Comparison of ENCODE assay signal across 8 mouse cellular contexts in genomic region chr11:68030771-68031170, GRCm38 (mm10).
DNase-seq lines count a peak whose midpoint lies in the region; ATAC-seq and TF ChIP-seq lines count a peak whose summit lies in the region.

No protein-coding gene starts in this region.

- in situ Hi-C loops in Patski (cut with MboI; ENCODE audit: low pct_unique_long_range_greater_than_20kb), result no loop called here

- CTCF ChIA-PET in Patski (lab: Charles Lee), result interaction anchor here (1.1 to 1.2 kb wide), 2 partner anchors 15 to 388 kb away, joined by 3 read pairs; no protein-coding TSS in a partner anchor

- H3K9ac ChIP-seq in forebrain, embryonic 11.5 days (ENCODE audit: low read length), result no peak overlapping the region

- H3K9me3 ChIP-seq in heart, embryonic 10.5 days, result no peaks in the 10 kb centered on the region
- no peaks in the 10 kb centered on the region for H3K9me3 ChIP-seq in forebrain, embryonic 11.5 days (ENCODE audit: control insufficient read depth, low read length)

- no peak overlapping the region for H3K27ac ChIP-seq in heart, embryonic 10.5 days
- no peak overlapping the region for H3K27ac ChIP-seq in forebrain, embryonic 11.5 days (ENCODE audit: low read depth, low read length)

- DNase-seq in heart, adult 18-20 months, result peak; percentile 68 to 90
- DNase-seq in heart, embryonic 10.5 days (ENCODE audit: low spot score), result no peak
- peak; percentile 28 for DNase-seq in Patski (ENCODE audit: low read depth, low spot score)
- DNase-seq in gastrocnemius, postnatal 10 days, result peak; percentile 67
- peak; percentile 43 for DNase-seq in layer of hippocampus, adult 9-10 months (ENCODE audit: low spot score)
- DNase-seq in telencephalon, adult 2 months (ENCODE audit: low read depth, low spot score), result peak; percentile 60
- DNase-seq in thymus, postnatal 36 days, result no peak
- no peak for DNase-seq in forebrain, embryonic 11.5 days (ENCODE audit: low spot score)

- 0 out of 2 replicates have a peak, but pooled peaks cover 4% of the 10 kb centered on the region for H3K4me1 ChIP-seq in heart, embryonic 10.5 days
- peaks cover 2% of the 10 kb centered on the region; the same call in 1 of the 2 replicates for H3K4me1 ChIP-seq in forebrain, embryonic 11.5 days (replicated peaks; ENCODE audit: control insufficient read depth, insufficient read depth, low read length)

- no peaks in the 10 kb centered on the region for H3K27me3 ChIP-seq in heart, embryonic 10.5 days (ENCODE audit: insufficient read depth, poor library complexity, severe bottlenecking)
- no peaks in the 10 kb centered on the region for H3K27me3 ChIP-seq in Patski
- H3K27me3 ChIP-seq in forebrain, embryonic 11.5 days (ENCODE audit: control insufficient read depth, insufficient read depth, low read length), result no peaks in the 10 kb centered on the region

- no peak for TF ChIP-seq CTCF in Patski (IDR thresholded peaks at IDR 0.05)

- H3K4me3 ChIP-seq in heart, embryonic 10.5 days, result no peak overlapping the region
- no peak overlapping the region for H3K4me3 ChIP-seq in forebrain, embryonic 11.5 days (ENCODE audit: low read depth, low read length)

- no peak overlapping the region for H3K4me2 ChIP-seq in forebrain, embryonic 11.5 days (ENCODE audit: low read depth, low read length, severe bottlenecking)

- 95% methylated on average over 1 of the region's 1 CpGs for WGBS in heart, embryonic 10.5 days
- 90% methylated on average over 1 of the region's 1 CpGs for WGBS in forebrain, embryonic 11.5 days

- H3K36me3 ChIP-seq in heart, embryonic 10.5 days, result no peaks in the 10 kb centered on the region
- no peaks in the 10 kb centered on the region for H3K36me3 ChIP-seq in forebrain, embryonic 11.5 days (ENCODE audit: control insufficient read depth, insufficient read depth, low read length)

- ATAC-seq in Patski, result peak; percentile 73
- ATAC-seq in forebrain, embryonic 11.5 days (replicated peaks; ENCODE audit: low FRiP score), result no peak

- POLR2A ChIA-PET in Patski (lab: Charles Lee), result no interaction called here

Comparison
In these comparisons a context has a peak if more than half of its experiments do, and no peak if none do; other contexts are left out.
1. DNase-seq: peak in heart, adult 18-20 months (2 of 2), Patski (single experiment), gastrocnemius, postnatal 10 days (single experiment), layer of hippocampus, adult 9-10 months (single experiment) and telencephalon, adult 2 months (single experiment); none in heart, embryonic 10.5 days (single experiment), thymus, postnatal 36 days (0 of 2) and forebrain, embryonic 11.5 days (single experiment).